Comparison of ENCODE assay signal across 9 mouse cellular contexts in the genomic region with DNA sequence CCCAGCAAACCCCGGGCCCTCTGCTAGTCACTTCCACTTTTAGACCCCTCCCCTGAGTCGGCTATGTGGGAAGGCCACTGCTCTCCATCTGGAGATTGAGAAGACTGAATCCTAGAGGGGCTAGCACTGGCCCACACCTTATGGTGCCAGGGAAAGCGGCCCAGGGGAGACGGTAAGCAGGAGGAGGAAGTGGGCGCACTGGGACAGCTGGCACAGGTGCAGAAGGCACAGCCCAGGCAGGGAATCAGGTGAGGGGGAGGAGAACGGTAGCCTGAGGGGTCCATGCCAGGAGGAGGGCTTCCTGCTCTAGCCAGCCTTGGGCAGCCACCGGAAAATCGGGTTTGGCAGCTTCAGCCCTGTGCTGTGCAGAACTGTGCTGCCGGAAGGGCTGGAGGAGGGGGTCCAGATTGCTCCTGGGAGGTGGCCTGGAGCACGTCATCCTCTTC. TPM values are rescaled to one million over a fixed set of nuclear protein-coding genes. Genes with fewer than 3 reads are reported as not detected.
DNase-seq lines count a peak whose midpoint lies in the region; ATAC-seq and TF ChIP-seq lines count a peak whose summit lies in the region.
"Had no signal": no experiment of that assay in that cellular context is flagged by ENCODE, and none has a peak within 500 bp of the region (broad histone marks: within the 10 kb centered on the region; RNA-seq: fewer than 3 reads in every experiment).

No protein-coding gene starts in this region.

- no peaks in the 10 kb centered on the region for H3K27me3 ChIP-seq in forebrain, embryonic 10.5 days (ENCODE audit: poor library complexity, severe bottlenecking)
- H3K27me3 ChIP-seq in heart, embryonic 13.5 days (replicated peaks) = no peaks in the 10 kb centered on the region
- H3K27me3 ChIP-seq in kidney, embryonic 16.5 days (ENCODE audit: insufficient read depth, low read length) = no peaks in the 10 kb centered on the region
- H3K27me3 ChIP-seq in liver, embryonic 13.5 days = peaks cover 22% of the 10 kb centered on the region
- no peaks in the 10 kb centered on the region for H3K27me3 ChIP-seq in myocyte (ENCODE audit: control insufficient read depth, insufficient read depth, insufficient read length)

- peaks cover 55% of the 10 kb centered on the region for H3K4me1 ChIP-seq in forebrain, embryonic 10.5 days
- peaks cover 46% of the 10 kb centered on the region for H3K4me1 ChIP-seq in heart, embryonic 13.5 days
- peaks cover 37% of the 10 kb centered on the region for H3K4me1 ChIP-seq in kidney, embryonic 16.5 days (ENCODE audit: insufficient read depth, low read length)
- peaks cover 37% of the 10 kb centered on the region for H3K4me1 ChIP-seq in liver, embryonic 13.5 days (replicated peaks)

- no peaks in the 10 kb centered on the region for H3K9me3 ChIP-seq in forebrain, embryonic 10.5 days
- H3K9me3 ChIP-seq in heart, embryonic 13.5 days = no peaks in the 10 kb centered on the region
- H3K9me3 ChIP-seq in kidney, embryonic 16.5 days (ENCODE audit: low read length) = no peaks in the 10 kb centered on the region
- no peaks in the 10 kb centered on the region for H3K9me3 ChIP-seq in liver, embryonic 13.5 days (replicated peaks)

- H3K9ac ChIP-seq in heart, embryonic 13.5 days = peak overlapping the region; percentile 70
- H3K9ac ChIP-seq in kidney, embryonic 16.5 days (replicated peaks; ENCODE audit: low read length) = peak overlapping the region; percentile 64
- no peak overlapping the region for H3K9ac ChIP-seq in liver, embryonic 13.5 days

- peak; percentile 48; the same call in 1 of the 2 replicates for ATAC-seq in heart, embryonic 13.5 days (ENCODE audit: extremely low read depth, insufficient number of reproducible peaks, low FRiP score, low TSS enrichment)
- ATAC-seq in kidney, embryonic 16.5 days (ENCODE audit: low FRiP score, low TSS enrichment) = peak; percentile 92
- 0 out of 2 replicates have a peak, but pooled peaks have one; percentile 14 for ATAC-seq in liver, embryonic 13.5 days (ENCODE audit: low read depth)

- peak overlapping the region; percentile 31 for H3K4me3 ChIP-seq in forebrain, embryonic 10.5 days
- peak overlapping the region; percentile 21 for H3K4me3 ChIP-seq in heart, embryonic 13.5 days
- H3K4me3 ChIP-seq in kidney, embryonic 16.5 days (ENCODE audit: low read length) = peak overlapping the region; percentile 25
- peak overlapping the region; percentile 10 for H3K4me3 ChIP-seq in liver, embryonic 13.5 days (replicated peaks)
- H3K4me3 ChIP-seq in myocyte = no peak overlapping the region

- DNase-seq in embryo, embryonic 11 days = peak; percentile 62
- no peak for DNase-seq in embryo, embryonic 10.5 days (ENCODE audit: low spot score)
- no peak for DNase-seq in forebrain, embryonic 10.5 days (ENCODE audit: extremely low spot score, low spot score)
- DNase-seq in liver, embryonic 13.5 days = no peak
- DNase-seq in thymus, postnatal 0 days (ENCODE audit: low spot score) = peak; percentile 60

- H3K27ac ChIP-seq in forebrain, embryonic 10.5 days = peak overlapping the region; percentile 80
- peak overlapping the region; percentile 89 for H3K27ac ChIP-seq in heart, embryonic 13.5 days (replicated peaks)
- peak overlapping the region; percentile 96 for H3K27ac ChIP-seq in kidney, embryonic 16.5 days (ENCODE audit: low read length)
- H3K27ac ChIP-seq in liver, embryonic 13.5 days = peak overlapping the region; percentile 1; the same call in 1 of the 2 replicates

- H3K4me2 ChIP-seq in heart, embryonic 13.5 days = peak overlapping the region; percentile 61
- peak overlapping the region; percentile 47 for H3K4me2 ChIP-seq in kidney, embryonic 16.5 days (replicated peaks; ENCODE audit: low read depth, low read length)
- peak overlapping the region; percentile 35 for H3K4me2 ChIP-seq in liver, embryonic 13.5 days
- H3K4me2 ChIP-seq in myocyte (ENCODE audit: low read depth) = peak overlapping the region; percentile 68

- no peaks in the 10 kb centered on the region for H3K36me3 ChIP-seq in forebrain, embryonic 10.5 days (replicated peaks)
- no peaks in the 10 kb centered on the region for H3K36me3 ChIP-seq in heart, embryonic 13.5 days
- no peaks in the 10 kb centered on the region for H3K36me3 ChIP-seq in kidney, embryonic 16.5 days (ENCODE audit: insufficient read depth, low read length)
- no peaks in the 10 kb centered on the region for H3K36me3 ChIP-seq in liver, embryonic 13.5 days
- H3K36me3 ChIP-seq in myocyte (ENCODE audit: control insufficient read depth, insufficient read depth) = no peaks in the 10 kb centered on the region

- no peak for TF ChIP-seq POLR2A in myocyte (IDR thresholded peaks at IDR 0.05; ENCODE audit: insufficient read length, low read depth)

- no peak overlapping the region for H3ac ChIP-seq in myocyte (ENCODE audit: control insufficient read depth, insufficient read length)

- WGBS in forebrain, embryonic 10.5 days = 30% methylated on average over 10 of the region's 10 CpGs
- WGBS in heart, embryonic 13.5 days = 19% methylated on average over 10 of the region's 10 CpGs
- WGBS in kidney, embryonic 16.5 days = 19% methylated on average over 10 of the region's 10 CpGs
- 9% methylated on average over 10 of the region's 10 CpGs for WGBS in liver, embryonic 13.5 days (ENCODE audit: insufficient replicate concordance)

- H3K79me2 ChIP-seq in myocyte (ENCODE audit: control insufficient read depth, insufficient read depth) = no peaks in the 10 kb centered on the region

TF ChIP-seq in myocyte, 11 proteins besides CTCF, POLR2A, EP300 and RAD21:
- TF ChIP-seq CEBPB (IDR thresholded peaks at IDR 0.05; ENCODE audit: insufficient read depth, poor library complexity, severe bottlenecking) = no peak
- no peak for TF ChIP-seq TCF3 (IDR thresholded peaks at IDR 0.05; ENCODE audit: insufficient read length, low read depth)
- TF ChIP-seq MYOD1 (IDR thresholded peaks at IDR 0.05; ENCODE audit: control insufficient read depth in 1 of 3, insufficient read length in 2 of 3, low read depth in 2 of 3) = peak in 1 of 3 experiments; percentile 76
- no peak for TF ChIP-seq SRF (IDR thresholded peaks at IDR 0.05; ENCODE audit: control insufficient read depth, insufficient read length, low read depth)
- TF ChIP-seq REST (IDR thresholded peaks at IDR 0.05; ENCODE audit: insufficient read depth, insufficient read length) = no peak
- TF ChIP-seq MAX (IDR thresholded peaks at IDR 0.05; ENCODE audit: low read depth) = no peak
- TF ChIP-seq MYOG (IDR thresholded peaks at IDR 0.05; ENCODE audit: control insufficient read depth in 1 of 3, insufficient read depth in 1 of 3, insufficient read length in 2 of 3, low read depth in 2 of 3) = peak in 2 of 3 experiments; percentile 29 to 63

RNA-seq across cellular contexts. Expression of gene Gm49337, which starts 3.4 kb away (rescaled TPM):
- polyA plus RNA-seq in forebrain, embryonic 10.5 days (2016; fragmentation: Nextera tagmentation; extraction: Ambion mirVana) = not detected in 2 replicates
- not detected in 2 replicates for polyA plus RNA-seq in heart, embryonic 13.5 days (2015; fragmentation: Nextera tagmentation; extraction: Ambion mirVana)
- not detected in 2 replicates for polyA plus RNA-seq in kidney, embryonic 16.5 days (2015; fragmentation: Nextera tagmentation; extraction: Ambion mirVana)
- polyA plus RNA-seq in liver, embryonic 13.5 days (2015; fragmentation: Nextera tagmentation; extraction: Ambion mirVana) = not detected in 2 replicates
- not detected for polyA plus RNA-seq in myocyte (2012; fragmentation: generic; extraction: Trizol)
- polyA plus RNA-seq in thymus, postnatal 0 days (2015; fragmentation: Nextera tagmentation; extraction: Ambion mirVana) = not detected in 2 replicates
- polyA plus RNA-seq: C2C12 had no signal

RNA-seq across cellular contexts. Expression of gene 1700042G07Rik, which starts 3.4 kb away (rescaled TPM):
- not detected in 2 replicates for polyA plus RNA-seq in forebrain, embryonic 10.5 days (2016; fragmentation: Nextera tagmentation; extraction: Ambion mirVana)
- not detected in 2 replicates for polyA plus RNA-seq in heart, embryonic 13.5 days (2015; fragmentation: Nextera tagmentation; extraction: Ambion mirVana)
- not detected in 2 replicates for polyA plus RNA-seq in kidney, embryonic 16.5 days (2015; fragmentation: Nextera tagmentation; extraction: Ambion mirVana)
- not detected in 2 replicates for polyA plus RNA-seq in liver, embryonic 13.5 days (2015; fragmentation: Nextera tagmentation; extraction: Ambion mirVana)
- polyA plus RNA-seq in myocyte (2012; fragmentation: generic; extraction: Trizol) = not detected
- not detected in 2 replicates for polyA plus RNA-seq in thymus, postnatal 0 days (2015; fragmentation: Nextera tagmentation; extraction: Ambion mirVana)
- polyA plus RNA-seq: C2C12 had no signal

RNA-seq across cellular contexts. Expression of gene Tspan1, which starts 9.2 kb away (rescaled TPM):
- polyA plus RNA-seq in forebrain, embryonic 10.5 days (2016; fragmentation: Nextera tagmentation; extraction: Ambion mirVana) = not detected in 2 replicates
- 0.22 and 0.45 TPM in 2 replicates for polyA plus RNA-seq in heart, embryonic 13.5 days (2015; fragmentation: Nextera tagmentation; extraction: Ambion mirVana)
- 2.8 and 4.8 TPM in 2 replicates for polyA plus RNA-seq in kidney, embryonic 16.5 days (2015; fragmentation: Nextera tagmentation; extraction: Ambion mirVana)
- polyA plus RNA-seq in liver, embryonic 13.5 days (2015; fragmentation: Nextera tagmentation; extraction: Ambion mirVana) = 0.09 TPM in 1 of 2 replicates, not detected in the other
- polyA plus RNA-seq in myocyte (2012; fragmentation: generic; extraction: Trizol) = 0.16 TPM
- 3.2 and 4.1 TPM in 2 replicates for polyA plus RNA-seq in thymus, postnatal 0 days (2015; fragmentation: Nextera tagmentation; extraction: Ambion mirVana)

RNA-seq across cellular contexts. Expression of gene Lurap1, which starts 25.4 kb away (rescaled TPM):
- 2.0 and 2.6 TPM in 2 replicates for polyA plus RNA-seq in forebrain, embryonic 10.5 days (2016; fragmentation: Nextera tagmentation; extraction: Ambion mirVana)
- 1.8 and 2.1 TPM in 2 replicates for polyA plus RNA-seq in heart, embryonic 13.5 days (2015; fragmentation: Nextera tagmentation; extraction: Ambion mirVana)
- 3.8 and 3.9 TPM in 2 replicates for polyA plus RNA-seq in kidney, embryonic 16.5 days (2015; fragmentation: Nextera tagmentation; extraction: Ambion mirVana)
- polyA plus RNA-seq in liver, embryonic 13.5 days (2015; fragmentation: Nextera tagmentation; extraction: Ambion mirVana) = 0.23 and 0.25 TPM in 2 replicates
- 1.5 TPM for polyA plus RNA-seq in myocyte (2012; fragmentation: generic; extraction: Trizol)
- polyA plus RNA-seq in thymus, postnatal 0 days (2015; fragmentation: Nextera tagmentation; extraction: Ambion mirVana) = 0.87 and 1.1 TPM in 2 replicates

RNA-seq across cellular contexts. Expression of gene Pik3r3, which starts 44.9 kb away (rescaled TPM):
- polyA plus RNA-seq in forebrain, embryonic 10.5 days (2016; fragmentation: Nextera tagmentation; extraction: Ambion mirVana) = 39.1 and 42.6 TPM in 2 replicates
- 12.1 and 14.0 TPM in 2 replicates for polyA plus RNA-seq in heart, embryonic 13.5 days (2015; fragmentation: Nextera tagmentation; extraction: Ambion mirVana)
- 21.9 and 22.2 TPM in 2 replicates for polyA plus RNA-seq in kidney, embryonic 16.5 days (2015; fragmentation: Nextera tagmentation; extraction: Ambion mirVana)
- 1.1 and 1.2 TPM in 2 replicates for polyA plus RNA-seq in liver, embryonic 13.5 days (2015; fragmentation: Nextera tagmentation; extraction: Ambion mirVana)
- 5.7 TPM for polyA plus RNA-seq in myocyte (2012; fragmentation: generic; extraction: Trizol)
- 4.2 and 4.7 TPM in 2 replicates for polyA plus RNA-seq in thymus, postnatal 0 days (2015; fragmentation: Nextera tagmentation; extraction: Ambion mirVana)

Comparison
In these comparisons a context has a peak if more than half of its experiments do, and no peak if none do; other contexts are left out.
1. DNase-seq: peak in embryo, embryonic 11 days (single experiment) and thymus, postnatal 0 days (single experiment); none in embryo, embryonic 10.5 days (single experiment), forebrain, embryonic 10.5 days (single experiment) and liver, embryonic 13.5 days (single experiment).
2. H3K27ac ChIP-seq: peak in every context shown above with its lines; median percentile 96 in kidney, embryonic 16.5 days; 89 in heart, embryonic 13.5 days; 80 in forebrain, embryonic 10.5 days; 1 in liver, embryonic 13.5 days.
3. ATAC-seq: peak in every context shown above with its lines; median percentile 92 in kidney, embryonic 16.5 days; 48 in heart, embryonic 13.5 days; 14 in liver, embryonic 13.5 days.
4. Peak in every context shown above with its lines, with median percentiles within 50 percentile points of each other: H3K4me2 ChIP-seq.